Mouse (Mus musculus): ENCODE data around the gene Cstad. TPM values are rescaled to one million over a fixed set of nuclear protein-coding genes. Genes with fewer than 3 reads are reported as not detected.

Cstad gene
- polyA plus RNA-seq (2017; shearing (Covaris generic)): 0.62 TPM

GRCm38 (mm10) chr2:30594641-30595379, at the start of gene Cstad:
TSS of gene Cstad (plus strand) at chr2:30595040.

Other genes starting within 250 kb of the Cstad start
- 99.5 TPM for gene Sh3glb2, start 235.7 kb upstream of the Cstad start, polyA plus RNA-seq (2017; shearing (Covaris generic))
- gene Miga2, start 230.8 kb upstream of the Cstad start, polyA plus RNA-seq (2017; shearing (Covaris generic)): 7.7 TPM
- 21.1 TPM for gene Dolpp1, start 202.8 kb upstream of the Cstad start, polyA plus RNA-seq (2017; shearing (Covaris generic))
- 10.1 TPM for gene Crat, start 179.2 kb upstream of the Cstad start, polyA plus RNA-seq (2017; shearing (Covaris generic))
- 79.7 TPM for gene Ptpa, start 179.0 kb upstream of the Cstad start, polyA plus RNA-seq (2017; shearing (Covaris generic))
- 37.6 TPM for gene Ier5l, start 120.8 kb upstream of the Cstad start, polyA plus RNA-seq (2017; shearing (Covaris generic))
- gene 1700001O22Rik, start 208.6 kb downstream of the Cstad start, polyA plus RNA-seq (2017; shearing (Covaris generic)): 4.1 TPM
- 22.0 TPM for gene Ntmt1, start 212.8 kb downstream of the Cstad start, polyA plus RNA-seq (2017; shearing (Covaris generic))
- 42.6 TPM for gene Asb6, start 235.3 kb downstream of the Cstad start, polyA plus RNA-seq (2017; shearing (Covaris generic))
- not detected for gene Prrx2, start 239.9 kb downstream of the Cstad start, polyA plus RNA-seq (2017; shearing (Covaris generic))